Mouse (Mus musculus) hindbrain, embryonic 10.5 days (tissue): ENCODE results near the gene Eml4. TPM values are rescaled to one million over a fixed set of nuclear protein-coding genes. Genes with fewer than 3 reads are reported as not detected.

ENCODE experiments used
- DNase-seq: peaks from one replicate; pipeline ENCODE4 v3.0.0-alpha.2; 2017; ENCODE audit warnings: low spot score
- H3K27ac ChIP-seq: fragments of 300-500 bp; sonication (generic); 2 replicates; pipeline ENCODE4 v1.5.1; 2016; ENCODE audit warnings: mild to moderate bottlenecking, moderate library complexity
- H3K27me3 ChIP-seq: fragments of 300-500 bp; sonication (generic); 2 replicates; pipeline ENCODE4 v1.6.1; 2016; ENCODE audit warnings: mild to moderate bottlenecking; ENCODE audit not compliant: poor library complexity, insufficient read depth, severe bottlenecking
- H3K36me3 ChIP-seq: fragments of 300-500 bp; sonication (generic); 2 replicates; pipeline ENCODE4 v1.6.1; 2016; ENCODE audit warnings: mild to moderate bottlenecking, moderate library complexity
- H3K4me1 ChIP-seq: fragments of 300-500 bp; sonication (generic); replicated peaks from 2 replicates; pipeline ENCODE4 v1.6.1; 2016; ENCODE audit warnings: mild to moderate bottlenecking
- H3K4me3 ChIP-seq: fragments of 300-500 bp; sonication (generic); 2 replicates; pipeline ENCODE4 v1.5.1; 2016; ENCODE audit warnings: mild to moderate bottlenecking, moderate library complexity
- H3K9me3 ChIP-seq: fragments of 300-500 bp; sonication (generic); 2 replicates; pipeline ENCODE4 v1.6.1; 2016; ENCODE audit warnings: mild to moderate bottlenecking, moderate library complexity
- WGBS: fragments of 180-500 bp; shearing (Covaris S2); methylation state at CpG from one replicate; pipeline ENCODE4 v1.1.7; 2016; 5-methylcytosine and 5-hydroxymethylcytosine counted together
- polyA plus RNA-seq: library from polyadenylated mRNA; unstranded; fragments of >200 nt; fragmentation: Nextera tagmentation; extraction: Ambion mirVana; gene quantifications from 2 replicates; pipeline ENCODE4 v1.2.1, GENCODE M21; 2016

Eml4 gene
- polyA plus RNA-seq, 1 experiment from 2014 or later, result 37.6 TPM

- peak; percentile 40 for DNase-seq
These were observed 174.9 kb downstream of the Eml4 start for GRCm38 (mm10) chr17:83525596-83525995.

GRCm38 (mm10) chr17:83526091-83526561 lies 175.4 kb downstream of the Eml4 start:
- peak; percentile 45 for DNase-seq
- no peaks in the 10 kb centered on the region for H3K36me3 ChIP-seq
- H3K9me3 ChIP-seq, result no peaks in the 10 kb centered on the region
- 0 out of 2 replicates have a peak overlapping the region, but pooled peaks have one; percentile 3 for H3K4me3 ChIP-seq
- H3K27ac ChIP-seq, result peak overlapping the region; percentile 91
- H3K27me3 ChIP-seq, result peaks cover 12% of the 10 kb centered on the region; the same call in 1 of the 2 replicates
- WGBS, result 7% methylated on average over 5 of the region's 5 CpGs
- peaks cover 48% of the 10 kb centered on the region for H3K4me1 ChIP-seq

More at GRCm38 (mm10) chr17:83525596-83525995, 174.9 kb downstream of the Eml4 start:
- H3K27me3 ChIP-seq, result peaks cover 12% of the 10 kb centered on the region; the same call in 1 of the 2 replicates
- 0 out of 2 replicates have a peak overlapping the region, but pooled peaks have one; percentile 3 for H3K4me3 ChIP-seq
- no peaks in the 10 kb centered on the region for H3K36me3 ChIP-seq
- H3K4me1 ChIP-seq, result peaks cover 48% of the 10 kb centered on the region
- H3K27ac ChIP-seq, result peak overlapping the region; percentile 91
- WGBS, result 5% methylated on average over 8 of the region's 8 CpGs
- no peaks in the 10 kb centered on the region for H3K9me3 ChIP-seq

GRCm38 (mm10) chr17:83526624-83527532 lies 176.1 kb downstream of the Eml4 start:
- Histone ChIP-seq H3K4me1 (peaks cover 48% of the 10 kb centered on the region), H3K27me3 (peaks cover 12% of the 10 kb centered on the region; the same call in 1 of the 2 replicates), H3K27ac (peak overlapping the region; percentile 91), H3K36me3 (no peaks in the 10 kb centered on the region), H3K4me3 (peak overlapping the region; percentile 40), H3K9me3 (no peaks in the 10 kb centered on the region)
- peak; percentile 80 for DNase-seq
- WGBS, result 27% methylated on average over 13 of the region's 13 CpGs

- peaks cover 48% of the 10 kb centered on the region for H3K4me1 ChIP-seq
- DNase-seq, result peak; percentile 60
- H3K27me3 ChIP-seq, result peaks cover 12% of the 10 kb centered on the region; the same call in 1 of the 2 replicates
- WGBS, result 22% methylated on average over 17 of the region's 17 CpGs
- H3K27ac ChIP-seq, result peak overlapping the region; percentile 91
- peak overlapping the region; percentile 40 for H3K4me3 ChIP-seq
- H3K9me3 ChIP-seq, result no peaks in the 10 kb centered on the region
- no peaks in the 10 kb centered on the region for H3K36me3 ChIP-seq
These were observed 177.1 kb downstream of the Eml4 start for GRCm38 (mm10) chr17:83527651-83528381.

Other genes with a start within 250 kb of the Eml4 start
- gene Pkdcc, start 135.6 kb upstream of the Eml4 start, polyA plus RNA-seq, result 9.1 and 11.4 TPM in 2 replicates
- 137 and 146 TPM in 2 replicates for gene Cox7a2l, start 166.4 kb downstream of the Eml4 start, polyA plus RNA-seq